In the genomic region with DNA sequence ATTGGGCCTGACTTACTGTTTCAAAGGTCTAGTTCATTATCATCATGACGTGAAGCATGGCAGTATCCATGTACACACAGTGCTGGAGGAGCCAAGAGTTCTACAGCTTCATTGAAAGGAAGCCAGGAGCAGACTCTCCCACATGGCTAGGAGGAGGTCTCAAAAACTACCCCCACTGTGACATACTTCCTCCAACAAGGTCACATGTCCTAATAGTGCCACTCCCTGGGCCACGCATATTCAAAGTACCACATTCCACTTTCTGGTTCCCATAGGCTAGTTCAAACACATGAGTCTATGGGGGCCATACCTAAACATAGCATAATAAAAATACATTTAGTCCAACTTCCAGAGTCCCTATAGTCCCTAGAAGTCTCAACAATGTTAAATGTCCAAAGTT, we compare ENCODE assay signal across 17 mouse cellular contexts.
"Had no signal": no experiment of that assay in that cellular context is flagged by ENCODE, and none has a peak within 500 bp of the region (broad histone marks: within the 10 kb centered on the region; RNA-seq: fewer than 3 reads in every experiment).

No protein-coding gene starts in this region.

- H3K9ac ChIP-seq: lung, embryonic 15.5 days; midbrain, embryonic 13.5 days; midbrain, embryonic 15.5 days; neural tube, embryonic 12.5 days; stomach, embryonic 15.5 days had no signal

- H3K36me3 ChIP-seq: midbrain, embryonic 15.5 days had no signal

- H3K4me2 ChIP-seq: lung, embryonic 15.5 days; midbrain, embryonic 11.5 days; midbrain, embryonic 13.5 days; midbrain, embryonic 15.5 days; neural tube, embryonic 12.5 days; stomach, embryonic 15.5 days had no signal

- H3K4me3 ChIP-seq: lung, embryonic 15.5 days; megakaryocyte, embryonic 14.5 days; midbrain, embryonic 13.5 days; midbrain, embryonic 15.5 days; neural tube, embryonic 12.5 days; stomach, embryonic 15.5 days had no signal

- ATAC-seq: lung, postnatal 0 days; midbrain, embryonic 13.5 days; midbrain, embryonic 15.5 days had no signal

- H3K4me1 ChIP-seq: lung, embryonic 15.5 days; megakaryocyte, embryonic 14.5 days; midbrain, embryonic 13.5 days; midbrain, embryonic 15.5 days; neural tube, embryonic 12.5 days; stomach, embryonic 15.5 days had no signal

- H3K27ac ChIP-seq: lung, embryonic 15.5 days; macrophage; midbrain, embryonic 13.5 days; midbrain, embryonic 15.5 days; neural tube, embryonic 12.5 days; stomach, embryonic 15.5 days; stomach, postnatal 0 days had no signal

- DNase-seq: lung, adult 2 months; lung, postnatal 14 days; lung, postnatal 36 days; right cerebral cortex, postnatal 14 days; thymus, adult 2 months; thymus, postnatal 25 days; thymus, postnatal 4 days had no signal

- H3K27me3 ChIP-seq: lung, embryonic 15.5 days; megakaryocyte, embryonic 14.5 days; midbrain, embryonic 13.5 days; midbrain, embryonic 15.5 days; neural tube, embryonic 12.5 days; stomach, embryonic 15.5 days had no signal
